Mouse (Mus musculus) heart, postnatal 10 days (tissue): ENCODE measurements around the gene Acbd6. TPM values are rescaled to one million over a fixed set of nuclear protein-coding genes. Genes with fewer than 3 reads are reported as not detected.

ENCODE experiments used
- DNase-seq, 2 experiments: peaks; one replicate each; pipeline ENCODE4 v3.0.0; 2021
- intact Hi-C: fragments of 180-260 bp; cut with DNase I; formaldehyde crosslinking; loops from one replicate; pipeline ENCODE4 v1.15.1; 2025
- total RNA-seq, 2 experiments: library from RNA; stranded (reverse); gene quantifications; 2 replicates each; pipeline ENCODE4 v1.2.3; 2021

Acbd6 gene
- total RNA-seq, 2 experiments from 2014 or later, result 63.4 to 64.7 TPM

DNA sequence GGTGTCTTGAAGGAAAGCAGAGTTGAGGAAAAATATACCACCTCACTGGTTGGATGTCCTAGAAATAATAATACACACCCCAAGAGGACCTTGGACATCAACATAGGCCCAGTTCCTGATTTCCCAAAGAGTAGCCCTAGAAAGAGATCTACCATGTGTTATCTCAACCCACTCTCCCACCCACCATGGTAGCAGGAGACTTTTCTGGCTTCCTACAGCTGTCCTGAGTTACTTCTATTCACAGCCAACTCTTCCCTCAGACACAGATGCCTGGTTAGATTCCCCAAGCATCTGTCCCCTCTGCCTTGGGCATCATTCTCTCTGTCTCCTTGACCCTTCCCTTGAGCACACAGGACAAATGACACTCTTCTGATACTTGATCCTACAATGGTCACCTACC lies 157.4 kb downstream of the Acbd6 start:
- intact Hi-C loops, result no loop called here
- no peak for DNase-seq

DNA sequence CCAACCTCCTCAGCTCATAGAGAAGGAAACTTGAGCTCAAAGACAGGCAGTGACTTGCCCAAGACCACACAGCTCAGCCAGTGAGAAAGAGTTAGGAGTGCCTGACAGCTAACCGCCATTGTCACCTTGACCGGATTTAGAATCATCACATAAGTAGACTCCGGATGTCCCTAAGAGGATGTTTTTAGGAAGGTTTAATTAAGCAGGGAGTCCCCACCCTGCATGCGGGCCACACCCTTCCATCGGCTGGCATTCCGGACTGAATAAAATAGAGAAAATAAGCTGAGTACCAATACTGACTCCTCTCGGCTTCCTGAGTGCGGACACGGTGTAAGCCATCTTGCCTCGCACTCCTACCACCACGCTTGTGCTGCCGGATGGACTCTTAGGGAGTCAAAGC lies 159.4 kb downstream of the Acbd6 start:
- intact Hi-C loops, result no loop called here
- no peak for DNase-seq

DNA sequence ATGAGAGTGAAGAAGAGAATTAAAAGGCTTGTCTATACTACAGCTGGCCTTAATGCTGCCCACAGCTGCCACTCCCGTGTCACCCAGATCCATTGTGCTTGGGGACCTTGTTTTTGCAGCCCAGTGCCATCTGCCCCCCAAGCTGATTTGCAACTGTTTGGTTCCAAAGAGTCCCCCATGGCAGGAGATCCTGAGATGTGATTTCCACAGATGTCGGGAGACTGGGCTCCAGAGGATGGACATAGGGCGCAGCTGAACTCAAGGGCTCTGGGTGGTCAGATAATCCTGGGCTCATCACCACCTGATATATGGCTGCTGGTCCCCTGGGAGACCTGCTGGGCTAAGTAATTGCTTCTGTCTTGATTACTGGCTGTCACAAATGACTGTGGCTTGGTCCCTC lies 160.9 kb downstream of the Acbd6 start:
- no peak for DNase-seq
- intact Hi-C loops, result no loop called here

DNA sequence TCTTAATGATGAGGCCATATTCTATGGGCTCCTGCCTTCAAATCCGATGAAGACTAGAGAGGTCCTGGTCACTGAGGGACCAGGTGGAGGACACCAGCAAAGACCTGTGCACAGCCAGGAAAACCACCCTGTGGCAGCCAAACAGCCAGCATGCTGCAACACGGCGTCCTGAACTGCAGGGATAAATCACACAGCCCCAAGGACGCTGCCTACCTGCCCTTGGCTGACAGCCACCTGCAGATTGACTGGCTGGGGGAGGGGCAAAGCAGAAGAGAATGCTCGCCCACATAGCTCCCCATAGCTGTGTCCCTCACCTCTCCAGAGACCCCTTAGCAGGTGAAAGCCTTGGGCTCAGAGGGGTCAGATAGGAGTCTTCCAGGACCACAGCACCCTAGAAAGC lies 162.1 kb downstream of the Acbd6 start:
- intact Hi-C loops, result loop anchor here (2.0 kb wide), 1 partner anchor 145 kb away; no protein-coding TSS in a partner anchor
- DNase-seq, result no peak

DNA sequence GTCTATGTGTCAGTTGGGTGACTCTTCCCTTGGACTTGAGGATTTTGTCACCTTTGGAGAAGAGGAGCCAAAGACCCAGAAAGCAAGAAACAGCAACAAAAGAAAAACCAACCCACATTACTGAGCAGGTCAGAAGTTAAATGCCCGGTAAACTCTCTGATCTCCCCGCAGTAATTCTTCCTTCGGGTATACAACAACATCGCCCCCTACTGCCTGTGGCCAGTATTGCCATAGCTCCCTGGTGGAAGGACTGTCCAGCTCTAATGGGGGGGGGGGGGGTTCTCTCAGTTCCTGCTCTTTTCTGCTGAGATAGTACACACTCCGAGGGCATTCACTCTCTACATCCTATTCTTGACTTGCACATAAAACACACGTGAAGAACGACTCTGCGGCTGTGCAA lies 163.5 kb downstream of the Acbd6 start:
- intact Hi-C loops, result loop anchor here (2.0 kb wide), 1 partner anchor 147 kb away; no protein-coding TSS in a partner anchor
- DNase-seq, result peak in 1 of 2 experiments; percentile 47

DNA sequence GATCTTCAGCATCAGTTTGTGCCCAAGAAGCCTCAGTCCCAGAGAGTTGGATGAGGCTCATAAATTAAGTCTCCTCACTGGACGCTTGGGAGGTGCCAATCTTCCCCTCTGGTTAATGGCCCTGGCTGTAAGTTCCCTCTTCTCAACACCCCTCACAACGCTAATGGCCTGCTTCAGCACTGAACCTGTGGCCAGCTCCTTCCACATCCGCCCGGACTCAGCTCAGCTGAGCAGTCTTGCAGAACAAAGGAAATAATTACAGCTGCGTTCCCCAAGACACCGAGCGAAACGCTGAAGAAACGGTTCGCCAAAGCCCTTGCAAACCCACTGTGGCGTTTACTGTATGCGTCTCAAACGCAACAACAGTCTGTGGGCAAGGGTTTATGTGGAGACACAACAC lies 164.3 kb downstream of the Acbd6 start:
- intact Hi-C loops, result no loop called here
- DNase-seq, result peak; percentile 69 to 76

DNA sequence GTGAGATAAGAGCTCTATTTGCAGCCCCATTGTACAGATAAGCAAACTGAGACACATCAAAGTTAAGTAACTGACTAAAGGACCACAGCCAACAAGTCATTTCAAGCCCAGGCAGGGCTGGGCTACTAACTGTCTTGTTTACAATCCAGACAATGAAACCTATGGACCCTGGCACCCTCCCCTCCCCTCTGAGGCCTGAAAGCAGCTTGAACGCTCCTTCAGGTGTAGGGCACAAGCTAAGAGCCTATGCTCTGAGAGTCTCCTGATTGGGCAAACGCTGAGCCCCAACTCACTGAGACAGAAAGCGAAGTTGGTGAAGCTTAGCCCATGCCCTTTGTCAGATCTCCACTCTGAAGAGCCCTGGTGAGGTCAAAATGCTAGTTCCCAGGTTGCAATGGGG lies 166.4 kb downstream of the Acbd6 start:
- intact Hi-C loops, result no loop called here
- no peak for DNase-seq

DNA sequence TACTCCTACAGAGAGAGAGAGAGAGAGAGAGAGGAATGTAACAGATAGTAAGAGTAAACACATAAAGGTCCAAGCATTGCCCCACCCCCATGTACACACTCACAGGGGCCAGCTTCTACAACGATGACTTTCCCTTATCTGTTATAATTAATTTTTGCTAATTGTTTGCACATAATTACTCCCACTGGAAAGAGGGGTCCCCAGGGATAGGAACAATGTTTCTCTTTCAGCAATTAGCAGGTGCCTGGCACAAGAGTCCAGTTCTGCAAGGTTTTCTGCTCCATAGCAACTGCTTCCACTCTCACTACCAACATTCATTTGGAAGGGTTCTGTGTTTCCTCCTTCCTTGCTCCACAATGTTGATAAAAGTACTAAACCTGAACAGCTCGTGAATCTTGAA lies 168.0 kb downstream of the Acbd6 start:
- intact Hi-C loops, result no loop called here
- no peak for DNase-seq

DNA sequence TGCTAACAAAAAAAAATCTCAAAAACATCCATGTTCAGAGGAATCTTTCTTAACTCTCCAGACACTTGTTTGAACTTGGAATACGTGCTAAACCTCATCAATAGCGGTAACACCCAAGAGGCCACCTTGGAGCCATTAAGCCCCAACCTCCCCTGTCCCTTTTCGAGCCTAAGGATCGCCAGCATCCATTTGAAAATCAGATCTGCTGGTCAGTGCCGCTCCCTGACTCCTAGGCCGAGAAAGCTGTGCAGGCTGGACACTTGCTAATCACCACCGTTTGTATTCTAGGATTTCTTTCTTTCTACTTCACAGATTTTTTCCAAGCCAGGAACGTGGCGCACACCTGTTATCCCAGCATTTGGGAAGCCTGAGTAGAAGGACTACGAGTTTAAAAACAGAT lies 169.9 kb downstream of the Acbd6 start:
- no peak for DNase-seq

DNA sequence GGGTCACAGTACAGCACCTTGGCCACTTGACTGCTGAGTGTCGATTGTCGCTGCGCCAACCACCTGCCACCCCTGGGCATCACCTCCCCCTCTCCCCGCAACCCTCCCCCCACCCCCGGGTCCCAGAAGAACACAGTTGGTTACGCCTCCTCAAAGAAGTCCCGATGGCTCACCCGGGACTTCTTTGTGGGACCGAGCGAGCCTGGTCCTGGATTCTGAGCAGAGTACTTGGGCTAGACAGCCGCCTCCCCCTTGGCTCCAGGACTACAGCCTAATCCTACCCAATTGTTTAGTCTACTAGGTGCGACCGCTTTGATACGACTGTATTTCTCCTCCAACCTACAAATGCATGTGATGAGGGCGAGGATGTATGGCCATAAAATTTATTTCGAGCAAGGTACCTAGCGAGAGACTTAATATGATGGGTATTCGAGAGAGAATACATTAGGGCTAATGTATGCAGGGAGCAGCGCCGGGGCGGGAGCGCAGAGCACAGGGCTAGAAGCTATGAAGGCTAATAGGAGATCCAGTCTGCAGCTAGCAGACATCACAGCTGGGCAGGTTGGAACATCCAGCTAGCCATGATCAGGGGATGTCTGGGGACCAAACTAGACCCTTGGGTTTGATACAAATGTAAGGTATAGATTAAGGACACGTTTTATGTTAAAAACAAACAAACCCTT lies 171.3 kb downstream of the Acbd6 start:
- DNase-seq, result no peak
- intact Hi-C loops, result no loop called here

More for the DNA sequence above, 169.9 kb downstream of the Acbd6 start:
- intact Hi-C loops, result no loop called here

DNA sequence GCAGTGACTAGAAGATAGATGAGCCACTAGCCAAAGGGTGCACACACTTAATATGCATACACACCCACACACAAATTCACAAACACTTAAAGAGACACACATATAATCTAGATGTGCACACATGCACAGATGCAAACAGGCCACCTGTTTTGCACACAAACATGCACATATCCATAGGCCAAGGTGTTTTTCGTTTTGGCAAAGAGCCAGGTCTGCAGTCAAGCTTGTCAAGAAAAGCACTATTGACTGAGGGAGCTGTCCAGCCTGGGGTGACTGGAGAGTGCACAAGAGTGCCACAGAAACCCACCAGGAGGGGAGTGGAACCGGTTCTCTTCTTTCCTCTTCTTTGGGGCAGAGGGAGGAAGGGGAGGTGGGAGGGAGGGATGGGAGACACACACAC lies 173.2 kb downstream of the Acbd6 start:
- intact Hi-C loops, result no loop called here
- no peak for DNase-seq

DNA sequence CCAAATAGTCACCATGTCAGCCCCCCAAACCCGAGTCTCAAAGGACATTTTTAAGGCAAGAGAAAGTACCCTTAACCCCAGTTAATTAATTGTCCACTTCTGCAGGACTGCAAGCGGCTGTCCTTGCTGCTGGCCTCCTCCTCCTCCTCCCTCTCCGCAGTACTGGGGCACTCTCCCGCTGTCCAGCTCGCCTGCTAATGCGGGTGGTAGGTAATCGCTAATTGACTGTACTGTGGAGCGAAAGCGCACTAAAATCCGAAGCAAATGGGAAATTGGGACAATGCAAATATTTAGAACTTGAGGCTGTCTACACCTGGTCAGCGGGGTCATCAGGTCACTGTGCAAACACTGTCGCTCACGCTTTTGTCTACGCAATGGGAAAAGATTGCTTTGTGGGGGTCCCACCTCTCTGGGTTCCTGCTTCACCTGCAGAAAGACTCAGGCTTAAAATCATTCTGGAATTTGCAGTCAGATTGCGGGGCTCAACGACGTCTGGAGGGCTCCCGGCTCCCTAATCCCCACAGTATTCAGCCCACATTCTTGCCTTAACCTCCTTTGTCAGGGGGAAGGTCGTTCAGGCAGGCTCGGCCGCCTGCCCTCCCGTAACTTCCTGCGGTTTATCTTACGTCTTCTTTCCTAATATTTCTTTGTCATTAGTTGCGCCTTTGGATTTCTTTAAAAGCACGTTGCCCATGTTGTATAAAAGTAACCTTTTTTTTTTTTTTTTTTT lies 178.3 kb downstream of the Acbd6 start:
- intact Hi-C loops, result no loop called here
- no peak for DNase-seq

DNA sequence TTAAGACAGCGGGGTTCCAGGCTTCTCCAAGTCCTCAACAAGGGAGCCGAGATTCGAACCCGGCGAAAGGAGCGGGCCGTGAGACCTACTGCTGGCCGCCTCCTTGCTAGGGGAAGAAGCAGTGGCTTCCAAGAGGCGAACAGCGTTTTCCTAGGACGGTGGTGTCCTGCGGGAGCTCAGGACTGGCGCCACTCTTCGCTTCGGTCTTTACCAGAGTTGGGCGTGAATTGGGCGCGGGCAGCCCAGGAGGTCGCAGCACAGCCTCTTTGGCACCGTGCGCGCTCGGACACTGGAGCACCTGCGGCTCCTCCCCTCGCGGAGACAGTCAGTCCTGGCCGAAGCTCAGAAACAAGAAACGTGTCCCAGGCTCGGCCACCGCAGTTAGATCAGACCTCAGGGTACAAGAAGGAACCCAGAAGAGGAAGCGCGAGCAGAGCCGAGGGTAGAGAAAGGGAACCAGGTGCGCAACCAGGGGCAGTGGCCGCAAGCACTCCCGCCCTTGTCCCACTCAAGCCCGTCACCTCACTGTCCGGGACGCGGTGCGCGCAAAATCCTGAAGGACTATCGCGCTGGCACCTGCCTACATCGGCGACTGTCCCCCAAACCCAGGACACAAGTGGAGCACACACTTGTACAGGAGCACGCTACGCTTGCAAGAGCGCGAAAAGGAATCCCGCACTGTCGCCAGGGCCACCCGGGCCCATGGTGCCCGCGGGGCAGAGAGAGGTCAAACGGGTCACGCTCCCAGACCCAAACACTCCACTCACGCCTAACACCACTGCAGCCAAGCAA lies 179.3 kb downstream of the Acbd6 start:
- intact Hi-C loops, result no loop called here
- DNase-seq, result peak in 1 of 2 experiments; percentile 16

DNA sequence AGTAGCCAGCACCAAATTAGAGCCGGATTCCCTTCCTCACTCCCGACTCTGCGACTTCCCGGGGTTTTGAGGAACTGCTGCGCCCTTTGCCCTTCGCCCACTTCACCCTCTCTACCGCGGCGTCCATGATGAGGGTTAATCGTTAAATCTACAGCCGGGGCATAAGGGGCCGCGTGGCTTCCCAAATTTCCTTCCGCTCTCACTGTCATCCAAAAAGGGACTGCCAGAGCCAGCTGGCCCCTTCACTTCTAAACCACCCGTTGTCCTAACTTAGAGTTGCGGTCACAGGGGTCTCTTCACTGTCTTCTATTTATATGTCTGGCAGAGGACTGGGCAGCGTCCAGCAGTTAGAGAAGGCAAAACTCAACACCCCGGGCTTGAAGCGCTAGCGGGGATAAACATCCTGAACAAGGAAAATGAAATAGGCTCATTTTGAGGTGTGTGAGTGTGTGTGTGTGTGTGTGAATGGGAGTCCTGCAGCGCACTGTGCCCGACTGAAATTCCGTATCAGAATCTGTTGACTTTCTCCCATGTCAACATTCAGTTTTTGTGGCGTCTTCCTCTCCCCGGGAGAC lies 180.0 kb downstream of the Acbd6 start:
- intact Hi-C loops, result no loop called here
- no peak for DNase-seq

Other genes starting within 250 kb of the Acbd6 start
- gene Xpr1, start 140.7 kb upstream of the Acbd6 start, total RNA-seq, result 10 to 100 TPM; 38.5 to 39.0 TPM
- gene Lhx4, start 193.6 kb downstream of the Acbd6 start, total RNA-seq, result not detected